In genomic region chr5:109558404-109559160, GRCm38 (mm10) we compare ENCODE assay signal across 8 mouse cellular contexts. TPM values are rescaled to one million over a fixed set of nuclear protein-coding genes. Genes with fewer than 3 reads are reported as not detected.
DNase-seq lines count a peak whose midpoint lies in the region; ATAC-seq lines count a peak whose summit lies in the region.

Gene Crlf2 (minus strand): TSS chr5:109558993.

- no peaks in the 10 kb centered on the region for H3K4me1 ChIP-seq in hindbrain, embryonic 15.5 days (replicated peaks)

- no peaks in the 10 kb centered on the region for H3K27me3 ChIP-seq in hindbrain, embryonic 15.5 days

- H3K4me2 ChIP-seq in hindbrain, embryonic 15.5 days = peak within 1 kb of the TSS; percentile 56

- peak within 1 kb of the TSS; percentile 66 for H3K9ac ChIP-seq in hindbrain, embryonic 15.5 days

- peak within 1 kb of the TSS; percentile 99 for H3K27ac ChIP-seq in hindbrain, embryonic 15.5 days (replicated peaks)

- DNase-seq in T-cell, adult 2 months (ENCODE audit: low spot score) = peak; percentile 84
- DNase-seq in cerebellum, postnatal 36 days = peak; percentile 94 to 96
- peak; percentile 92 to 94 for DNase-seq in frontal cortex, postnatal 36 days (ENCODE audit: low spot score in 2 of 2)
- peak; percentile 91 for DNase-seq in left cerebral cortex, adult 11 months (ENCODE audit: low spot score)
- DNase-seq in lung, postnatal 4 days = peak; percentile 92 to 95
- DNase-seq in retina, postnatal 7 days (ENCODE audit: low read depth, low spot score) = peak; percentile 82
- DNase-seq in urinary bladder, adult 2 months (ENCODE audit: low spot score) = peak; percentile 87

- H3K36me3 ChIP-seq in hindbrain, embryonic 15.5 days = peaks cover 18% of the 10 kb centered on the region

- H3K9me3 ChIP-seq in hindbrain, embryonic 15.5 days = peaks cover 5% of the 10 kb centered on the region

- peak within 1 kb of the TSS; percentile 69 for H3K4me3 ChIP-seq in hindbrain, embryonic 15.5 days

- ATAC-seq in hindbrain, embryonic 15.5 days (ENCODE audit: low FRiP score, low read depth) = peak; percentile 59

- WGBS in hindbrain, embryonic 15.5 days = under 1% methylated on average over 70 of the region's 73 CpGs

RNA-seq across cellular contexts. Expression of gene Crlf2, which starts in this region (rescaled TPM):
- polyA plus RNA-seq in hindbrain, embryonic 15.5 days (2015; fragmentation: Nextera tagmentation; extraction: Ambion mirVana) = 18.4 and 22.6 TPM in 2 replicates
- 24.7 and 26.4 TPM in 2 replicates for polyA plus RNA-seq in urinary bladder, adult 2 months (2012; rRNA removed)

Comparison
In these comparisons a context has a peak if more than half of its experiments do, and no peak if none do; other contexts are left out.
1. Peak in every context shown above with its lines: DNase-seq, ATAC-seq, H3K4me3 ChIP-seq and H3K27ac ChIP-seq.